Mouse (Mus musculus) hindbrain, embryonic 12.5 days (tissue): Measurements from ENCODE around the gene Nfe2l2. TPM values are rescaled to one million over a fixed set of nuclear protein-coding genes. Genes with fewer than 3 reads are reported as not detected.
"Not testable (repeated sequence)": the region's sequence is repeated elsewhere in the genome, so short reads cannot be mapped to it uniquely, and the experiment has no call there.

ENCODE experiments used
- ATAC-seq: fragments of 200-750 bp; cut with Nextera tagmentation; 2 replicates; pipeline ENCODE4 v1.8.0; 2017; ENCODE audit warnings: moderate TSS enrichment; ENCODE audit not compliant: low FRiP score
- H3K27ac ChIP-seq: fragments of 300-500 bp; sonication (generic); 2 replicates; pipeline ENCODE4 v1.5.1; 2016; ENCODE audit warnings: mild to moderate bottlenecking
- H3K27me3 ChIP-seq: fragments of 300-500 bp; sonication (generic); 2 replicates; pipeline ENCODE4 v1.6.1; 2016; ENCODE audit warnings: mild to moderate bottlenecking
- H3K36me3 ChIP-seq: fragments of 300-500 bp; sonication (generic); 2 replicates; pipeline ENCODE4 v1.6.1; 2016; ENCODE audit warnings: mild to moderate bottlenecking
- H3K4me1 ChIP-seq: fragments of 300-500 bp; sonication (generic); 2 replicates; pipeline ENCODE4 v1.6.1; 2016
- H3K4me2 ChIP-seq: fragments of 300-500 bp; sonication (generic); replicated peaks from 2 replicates; pipeline ENCODE4 v1.6.1; 2016; ENCODE audit warnings: mild to moderate bottlenecking
- H3K4me3 ChIP-seq: fragments of 300-500 bp; sonication (generic); 2 replicates; pipeline ENCODE4 v1.5.1; 2016; ENCODE audit warnings: mild to moderate bottlenecking
- H3K9ac ChIP-seq: fragments of 300-500 bp; sonication (generic); 2 replicates; pipeline ENCODE4 v1.6.1; 2016; ENCODE audit warnings: mild to moderate bottlenecking, moderate library complexity
- H3K9me3 ChIP-seq: fragments of 300-500 bp; sonication (generic); replicated peaks from 2 replicates; pipeline ENCODE4 v1.6.1; 2016; ENCODE audit warnings: mild to moderate bottlenecking
- WGBS: fragments of 180-500 bp; shearing (Covaris S2); methylation state at CpG from one replicate; pipeline ENCODE4 v1.1.7; 2016; 5-methylcytosine and 5-hydroxymethylcytosine counted together
- polyA plus RNA-seq: library from polyadenylated mRNA; unstranded; fragments of >200 nt; fragmentation: Nextera tagmentation; extraction: Ambion mirVana; gene quantifications from 2 replicates; pipeline ENCODE4 v1.2.1, GENCODE M21; 2016

Nfe2l2 gene
- polyA plus RNA-seq, 1 experiment from 2014 or later, result 20.0 TPM

DNA sequence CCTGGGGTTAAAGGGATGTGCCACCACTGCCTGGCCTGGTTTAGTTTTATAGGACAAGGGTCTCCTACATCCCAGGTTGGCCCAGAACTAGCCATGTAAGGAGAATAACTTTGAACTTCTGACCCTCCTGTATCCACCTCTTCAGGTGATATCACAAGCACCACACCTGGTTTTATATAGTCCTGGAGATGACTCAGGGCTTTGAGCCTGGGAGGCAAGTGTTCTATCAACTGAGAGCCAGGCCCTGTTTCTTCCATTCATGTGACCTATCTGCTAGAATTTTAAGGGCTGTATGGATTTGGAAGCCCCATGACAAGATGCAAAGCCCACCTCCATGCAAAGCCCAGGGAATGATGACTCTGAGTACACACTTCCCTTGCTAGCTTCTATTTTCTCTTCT, 51.3 kb downstream of the Nfe2l2 start:
- Histone ChIP-seq H3K4me1 (peaks cover 9% of the 10 kb centered on the region), H3K9me3 (no peaks in the 10 kb centered on the region), H3K27me3 (no peaks in the 10 kb centered on the region), H3K27ac (no peak overlapping the region), H3K36me3 (no peaks in the 10 kb centered on the region), H3K4me3 (no peak overlapping the region), H3K4me2 (no peak overlapping the region), H3K9ac (no peak overlapping the region)
- ATAC-seq, result no peak

DNA sequence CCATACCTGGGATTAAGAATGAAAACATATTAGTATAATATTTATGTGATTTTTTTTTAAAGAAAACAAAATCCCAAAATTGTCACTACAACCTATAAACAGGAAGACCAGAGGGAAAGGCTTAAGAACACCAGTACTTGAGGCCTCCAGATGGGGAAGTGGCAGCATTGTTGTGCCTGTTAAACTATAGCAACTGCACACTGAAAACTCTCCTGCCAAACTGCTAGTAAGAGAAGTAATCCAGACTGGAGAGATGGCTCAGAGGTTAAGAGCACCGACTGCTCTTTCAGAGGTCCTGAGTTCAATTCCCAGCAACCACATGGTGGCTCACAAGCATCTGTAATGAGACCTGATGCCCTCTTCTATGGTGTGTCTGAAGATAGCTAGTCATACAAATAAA, 54.0 kb downstream of the Nfe2l2 start:
- no peak for ATAC-seq
- no peak overlapping the region for H3K4me2 ChIP-seq
- H3K4me3 ChIP-seq, result no peak overlapping the region
- H3K4me1 ChIP-seq, result no peaks in the 10 kb centered on the region
- no peak overlapping the region for H3K27ac ChIP-seq
- no peaks in the 10 kb centered on the region for H3K27me3 ChIP-seq
- no peak overlapping the region for H3K9ac ChIP-seq
- WGBS, result 100% methylated on average over 1 of the region's 1 CpGs
- H3K36me3 ChIP-seq, result no peaks in the 10 kb centered on the region
- H3K9me3 ChIP-seq, result 0 out of 2 replicates have a peak, but pooled peaks cover under 1% of the 10 kb centered on the region

DNA sequence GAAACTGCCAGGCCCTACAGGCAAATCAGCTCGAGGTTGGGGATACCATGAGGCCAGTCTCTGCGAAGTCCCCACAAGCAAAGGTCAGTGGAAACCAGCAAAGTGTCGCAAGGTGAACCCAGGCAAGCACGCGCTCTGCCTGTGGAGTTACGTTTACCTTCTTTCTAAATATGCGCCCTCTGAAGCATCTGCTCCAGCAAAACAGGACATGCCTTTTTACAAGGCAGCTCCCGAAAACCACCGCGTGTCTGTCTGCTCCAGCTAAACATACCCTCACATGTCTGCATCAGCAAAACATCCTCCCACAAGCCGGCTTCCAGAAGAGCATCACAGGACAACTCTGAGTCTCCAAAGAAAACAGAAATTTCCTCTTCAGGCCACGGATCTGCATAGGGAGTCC, 59.2 kb downstream of the Nfe2l2 start:
- no peak overlapping the region for H3K4me2 ChIP-seq
- ATAC-seq, result no peak
- H3K4me1 ChIP-seq, result no peaks in the 10 kb centered on the region
- H3K27me3 ChIP-seq, result no peaks in the 10 kb centered on the region
- H3K9me3 ChIP-seq, result 0 out of 2 replicates have a peak, but pooled peaks cover 4% of the 10 kb centered on the region
- 92% methylated on average over 12 of the region's 12 CpGs for WGBS
- no peaks in the 10 kb centered on the region for H3K36me3 ChIP-seq
- H3K9ac ChIP-seq, result no peak overlapping the region
- no peak overlapping the region for H3K27ac ChIP-seq
- H3K4me3 ChIP-seq, result no peak overlapping the region

GRCm38 (mm10) chr2:75643950-75644349, 60.5 kb downstream of the Nfe2l2 start:
- Histone ChIP-seq H3K4me1 (no peaks in the 10 kb centered on the region), H3K9me3 (0 out of 2 replicates have a peak, but pooled peaks cover 4% of the 10 kb centered on the region), H3K4me3 (no peak overlapping the region), H3K27ac (no peak overlapping the region), H3K36me3 (no peaks in the 10 kb centered on the region), H3K9ac (no peak overlapping the region), H3K4me2 (no peak overlapping the region), H3K27me3 (no peaks in the 10 kb centered on the region)
- no peak for ATAC-seq
- WGBS, result 93% methylated on average over 6 of the region's 6 CpGs

GRCm38 (mm10) chr2:75642795-75643550, 61.5 kb downstream of the Nfe2l2 start:
- WGBS, result 79% methylated on average over 8 of the region's 8 CpGs
- H3K9me3 ChIP-seq, result 0 out of 2 replicates have a peak, but pooled peaks cover 4% of the 10 kb centered on the region
- no peak overlapping the region for H3K4me2 ChIP-seq
- no peaks in the 10 kb centered on the region for H3K36me3 ChIP-seq
- no peaks in the 10 kb centered on the region for H3K4me1 ChIP-seq
- H3K4me3 ChIP-seq, result no peak overlapping the region
- H3K27me3 ChIP-seq, result no peaks in the 10 kb centered on the region
- H3K9ac ChIP-seq, result no peak overlapping the region
- no peak for ATAC-seq
- H3K27ac ChIP-seq, result no peak overlapping the region

GRCm38 (mm10) chr2:75642312-75642711, 62.1 kb downstream of the Nfe2l2 start:
- not testable (repeated sequence) for ATAC-seq, H3K27ac ChIP-seq, H3K4me1 ChIP-seq, H3K4me2 ChIP-seq, H3K27me3 ChIP-seq, H3K4me3 ChIP-seq, H3K9ac ChIP-seq, H3K9me3 ChIP-seq, H3K36me3 ChIP-seq
- WGBS, result 96% methylated on average over 4 of the region's 4 CpGs

DNA sequence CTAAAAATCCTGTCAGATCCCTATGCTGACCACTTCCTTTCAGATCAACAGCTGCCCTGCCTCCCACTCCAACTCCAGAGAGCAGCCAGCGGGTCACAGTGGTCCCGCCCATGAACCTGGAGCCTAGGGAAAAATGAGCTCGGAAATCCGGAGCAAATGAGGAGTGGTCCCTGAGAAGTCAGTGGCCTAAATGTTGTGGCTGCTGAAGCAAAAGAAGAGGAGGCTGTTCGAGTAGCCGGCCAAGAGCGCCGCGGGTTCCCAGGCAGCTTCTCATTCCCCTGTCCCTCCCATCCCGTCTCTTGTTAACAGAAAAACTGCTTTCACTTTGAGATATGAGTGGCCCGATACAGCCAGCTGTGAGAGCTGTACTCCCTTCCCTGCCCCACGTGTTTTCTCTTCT, 64.9 kb downstream of the Nfe2l2 start:
- not testable (repeated sequence) for ATAC-seq

DNA sequence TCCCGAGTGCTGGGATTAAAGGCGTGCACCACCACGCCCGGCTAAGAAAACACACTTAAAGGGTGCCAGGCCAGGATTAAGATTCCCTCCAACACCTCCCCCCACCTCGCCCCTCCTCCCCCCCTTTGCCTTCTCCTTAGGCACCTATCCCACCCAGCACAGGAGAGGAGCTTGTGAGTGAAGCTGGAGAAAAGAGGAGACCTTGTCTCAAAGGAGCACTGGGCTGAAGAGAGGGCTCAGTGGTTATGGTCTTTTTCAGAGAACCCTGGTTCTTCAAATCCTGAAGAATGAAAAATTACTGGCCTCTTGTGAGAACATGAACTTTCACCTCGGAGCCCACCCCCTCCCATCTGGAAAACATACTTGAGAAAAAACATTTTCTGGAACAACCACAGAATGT, 66.6 kb downstream of the Nfe2l2 start:
- ATAC-seq, H3K4me1 ChIP-seq: not testable (repeated sequence)

More for the DNA sequence above, 64.9 kb downstream of the Nfe2l2 start:
- H3K9ac ChIP-seq, H3K4me3 ChIP-seq, H3K36me3 ChIP-seq, H3K4me1 ChIP-seq, H3K4me2 ChIP-seq, H3K27ac ChIP-seq, H3K27me3 ChIP-seq, H3K9me3 ChIP-seq: not testable (repeated sequence)
- WGBS, result 51% methylated on average over 12 of the region's 12 CpGs

DNA sequence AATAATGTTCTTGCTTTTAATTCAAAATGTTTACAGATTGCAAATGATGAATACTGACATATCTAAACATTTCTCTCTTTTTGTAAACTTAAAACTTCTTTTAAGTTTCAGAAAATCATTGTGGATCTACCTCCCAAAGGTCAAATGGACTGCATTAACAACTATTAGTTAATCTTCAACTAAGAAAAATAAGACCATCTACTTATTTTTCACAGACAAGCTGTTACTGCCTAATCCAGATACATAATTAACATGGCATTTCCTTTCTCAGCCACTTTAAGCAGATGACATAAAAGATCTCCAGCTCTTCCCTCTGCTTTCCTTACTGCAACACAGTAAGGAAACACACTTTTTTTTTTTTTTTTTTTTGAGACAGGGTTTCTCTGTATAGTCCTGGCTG, 67.1 kb downstream of the Nfe2l2 start:
- no peaks in the 10 kb centered on the region for H3K36me3 ChIP-seq
- H3K4me2 ChIP-seq, result no peak overlapping the region
- H3K27me3 ChIP-seq, result no peaks in the 10 kb centered on the region
- H3K4me3 ChIP-seq, result no peak overlapping the region
- no peaks in the 10 kb centered on the region for H3K9me3 ChIP-seq
- H3K4me1 ChIP-seq, result no peaks in the 10 kb centered on the region
- H3K9ac ChIP-seq, result no peak overlapping the region
- no peak for ATAC-seq
- no peak overlapping the region for H3K27ac ChIP-seq

More for the DNA sequence above, 66.6 kb downstream of the Nfe2l2 start:
- not testable (repeated sequence) for H3K9me3 ChIP-seq, H3K27me3 ChIP-seq, H3K27ac ChIP-seq, H3K4me2 ChIP-seq, H3K36me3 ChIP-seq, H3K9ac ChIP-seq, H3K4me3 ChIP-seq
- WGBS, result 94% methylated on average over 6 of the region's 6 CpGs

- not testable (repeated sequence) for H3K27ac ChIP-seq, H3K27me3 ChIP-seq, H3K9ac ChIP-seq, H3K4me3 ChIP-seq, ATAC-seq, H3K36me3 ChIP-seq, H3K9me3 ChIP-seq, H3K4me1 ChIP-seq, H3K4me2 ChIP-seq
- 97% methylated on average over 2 of the region's 2 CpGs for WGBS
These were observed 67.5 kb downstream of the Nfe2l2 start for GRCm38 (mm10) chr2:75637055-75637304.

GRCm38 (mm10) chr2:75636261-75637054, 68.0 kb downstream of the Nfe2l2 start:
- Histone ChIP-seq H3K4me3 (no peak overlapping the region), H3K36me3 (no peaks in the 10 kb centered on the region), H3K4me2 (no peak overlapping the region), H3K9me3 (no peaks in the 10 kb centered on the region), H3K27me3 (no peaks in the 10 kb centered on the region), H3K27ac (no peak overlapping the region), H3K4me1 (no peaks in the 10 kb centered on the region), H3K9ac (no peak overlapping the region)
- ATAC-seq, result no peak
- WGBS, result 73% methylated on average over 6 of the region's 6 CpGs

DNA sequence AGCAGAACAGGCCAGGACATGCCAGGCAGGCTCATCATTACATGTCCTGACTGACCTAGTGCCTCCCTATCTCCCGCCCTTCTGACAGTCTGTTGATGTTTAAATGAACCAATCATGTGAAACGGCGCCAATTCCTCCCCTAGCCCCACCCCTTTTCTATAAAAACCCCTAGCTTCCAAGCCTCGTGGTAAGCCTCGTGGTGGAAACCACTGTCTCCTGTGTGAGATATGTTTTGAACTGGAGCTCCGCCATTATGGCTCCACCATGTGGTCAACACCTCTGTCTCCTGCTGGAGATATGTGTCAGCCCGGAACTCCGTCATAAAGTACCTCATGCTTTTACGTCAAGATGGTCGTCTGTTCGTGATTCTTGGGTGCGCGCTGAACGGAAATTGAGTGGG, 70.0 kb downstream of the Nfe2l2 start:
- H3K4me2 ChIP-seq, H3K9ac ChIP-seq, H3K27ac ChIP-seq, ATAC-seq, H3K4me3 ChIP-seq, H3K9me3 ChIP-seq, H3K4me1 ChIP-seq, H3K27me3 ChIP-seq, H3K36me3 ChIP-seq: not testable (repeated sequence)
- WGBS, result 97% methylated on average over 14 of the region's 14 CpGs

DNA sequence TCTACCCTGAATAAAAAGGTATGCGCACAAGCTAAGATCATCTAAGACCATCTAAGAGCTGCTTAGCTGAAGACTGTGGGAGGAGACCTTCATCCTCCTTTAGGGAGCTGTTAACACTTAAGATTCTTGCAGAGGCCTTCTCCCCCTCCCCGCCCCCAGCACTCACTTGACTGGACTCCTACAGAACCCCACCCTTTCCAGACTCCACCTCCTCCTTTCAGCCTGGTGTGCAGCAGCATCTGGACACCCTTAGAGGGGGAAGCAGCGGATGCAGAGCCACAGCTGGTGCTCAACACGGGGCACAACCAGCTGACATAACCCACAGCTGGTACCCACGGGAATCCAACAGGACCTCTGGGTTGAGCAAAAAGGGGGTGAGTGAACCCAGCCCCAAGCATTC, 70.7 kb downstream of the Nfe2l2 start:
- Histone ChIP-seq H3K9ac (no peak overlapping the region), H3K4me2 (no peak overlapping the region), H3K4me3 (no peak overlapping the region), H3K27ac (no peak overlapping the region), H3K36me3 (no peaks in the 10 kb centered on the region), H3K9me3 (no peaks in the 10 kb centered on the region), H3K27me3 (no peaks in the 10 kb centered on the region), H3K4me1 (no peaks in the 10 kb centered on the region)
- ATAC-seq, result no peak
- WGBS, result 64% methylated on average over 5 of the region's 5 CpGs
